In the genomic region with DNA sequence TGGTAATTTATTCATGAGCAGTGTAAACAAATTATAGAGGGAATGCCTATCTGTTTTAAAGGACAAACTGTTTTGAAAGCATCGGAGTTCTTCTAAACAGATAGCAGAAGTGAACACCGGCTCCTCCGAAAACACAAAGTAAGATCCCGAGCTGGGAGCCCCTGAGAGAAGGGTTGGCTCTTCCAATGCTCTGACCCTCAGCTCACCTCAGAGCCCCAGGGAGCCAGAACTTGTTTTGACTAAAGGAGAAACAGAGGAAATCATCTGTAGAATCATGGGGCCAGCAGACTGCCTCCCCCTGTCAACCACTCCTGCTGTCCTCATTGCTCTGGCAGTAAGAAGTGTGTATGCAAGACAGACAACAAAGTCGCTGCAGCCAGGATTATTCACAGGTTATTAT, we compare ENCODE assay signal across 11 mouse cellular contexts.
"Had no signal": no experiment of that assay in that cellular context is flagged by ENCODE, and none has a peak within 500 bp of the region (broad histone marks: within the 10 kb centered on the region; RNA-seq: fewer than 3 reads in every experiment).

No protein-coding gene starts in this region.

- ATAC-seq: hindbrain, embryonic 16.5 days; inflammation-experienced regulatory T-cells, adult 6 months had no signal

- H3K27me3 ChIP-seq: liver, embryonic 15.5 days; midbrain, embryonic 12.5 days had no signal

- H3K4me3 ChIP-seq: left cerebral cortex, adult 2 months; limb, embryonic 10.5 days; liver, embryonic 15.5 days; midbrain, embryonic 12.5 days had no signal

- H3K36me3 ChIP-seq: limb, embryonic 10.5 days; liver, embryonic 15.5 days; midbrain, embryonic 12.5 days had no signal

- H3K9ac ChIP-seq: liver, embryonic 15.5 days; lung, embryonic 14.5 days; midbrain, embryonic 12.5 days had no signal

- H3K4me2 ChIP-seq: liver, embryonic 11.5 days; liver, embryonic 15.5 days; lung, embryonic 14.5 days; midbrain, embryonic 12.5 days had no signal

- H3K27ac ChIP-seq: left cerebral cortex, adult 2 months; limb, embryonic 10.5 days; liver, embryonic 15.5 days; midbrain, embryonic 12.5 days had no signal

- DNase-seq: kidney, postnatal 25 days; right cerebral cortex, postnatal 4 days; thymus, postnatal 36 days had no signal

- H3K9me3 ChIP-seq: limb, embryonic 10.5 days; liver, embryonic 15.5 days; midbrain, embryonic 12.5 days had no signal

- H3K4me1 ChIP-seq: limb, embryonic 10.5 days; liver, embryonic 15.5 days; midbrain, embryonic 12.5 days had no signal
